Mouse (Mus musculus) cerebellum, adult 11-12 months (tissue): ENCODE measurements around the gene Gsdma3.
A peak's percentile ranks its signal among the peaks of the same experiment; 100 is the strongest.

ENCODE experiments used
- DNase-seq: peaks from one replicate; pipeline ENCODE4 v3.0.0; 2022

Gene Gsdma3

DNA sequence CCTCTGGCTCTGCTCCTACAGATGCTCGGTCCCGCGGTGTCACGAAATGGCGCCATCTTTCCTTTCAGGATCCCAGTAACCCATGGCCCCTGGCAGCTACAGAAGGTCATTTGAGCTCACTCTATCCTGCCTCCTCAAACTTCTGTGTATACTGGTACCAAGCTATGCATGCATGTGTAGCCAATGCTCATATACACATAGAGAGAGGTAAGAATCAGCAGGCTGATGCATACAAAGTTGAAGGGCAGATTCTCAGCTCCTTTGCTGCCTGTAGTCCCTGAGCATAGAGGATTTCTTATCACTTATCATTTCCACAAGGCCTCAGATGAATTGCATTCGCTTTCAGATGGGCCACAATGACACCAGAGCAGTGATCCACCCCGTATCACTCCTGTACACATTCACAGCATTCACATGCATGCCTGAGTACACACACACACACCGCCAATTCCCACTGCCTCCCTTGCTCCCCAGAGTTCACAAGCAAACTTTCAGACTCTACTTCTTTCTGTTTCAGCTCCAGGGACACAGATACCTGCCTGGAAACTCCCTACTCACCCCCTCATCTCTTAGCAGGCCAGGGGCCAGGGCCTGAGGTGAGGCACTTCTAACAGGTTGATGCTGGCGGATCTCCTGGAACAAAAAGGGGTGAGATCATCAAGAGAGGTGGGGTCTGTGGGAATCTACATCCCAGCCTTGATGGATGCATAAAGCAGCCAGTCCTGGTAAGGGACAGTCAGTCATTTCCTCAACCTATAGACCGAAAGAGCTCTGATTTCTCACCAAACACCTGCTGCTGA is at the start of gene Gsdma3, which contains the start of gene Gm12355:
Gene Gsdma3 (plus strand): TSS at position 750 of the 800 bp plus-strand sequence.
Gene Gm12355 (minus strand): TSS at position 51 of the 800 bp plus-strand sequence.
- DNase-seq: no peak

DNA sequence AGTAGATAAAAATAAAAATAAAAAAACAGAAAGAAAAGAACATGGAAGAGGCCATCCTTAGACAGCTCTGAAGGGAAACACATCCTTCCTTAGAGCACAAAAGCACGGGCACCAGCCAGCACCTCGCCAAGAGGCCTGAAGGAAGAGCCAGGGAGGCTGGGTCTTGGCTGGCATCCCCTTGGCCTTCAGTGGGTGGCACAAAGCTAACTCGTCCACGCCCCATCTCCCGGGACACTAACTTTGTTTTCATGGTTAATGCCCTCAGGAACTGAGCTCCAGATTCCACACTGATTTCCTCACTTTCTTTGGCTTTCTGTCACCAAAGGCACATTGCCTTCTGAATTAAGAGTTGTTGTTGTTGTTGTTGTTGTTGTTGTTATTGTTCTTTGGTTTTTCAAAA is 48.4 kb upstream of the Gsdma3 start:
- no peak for DNase-seq

DNA sequence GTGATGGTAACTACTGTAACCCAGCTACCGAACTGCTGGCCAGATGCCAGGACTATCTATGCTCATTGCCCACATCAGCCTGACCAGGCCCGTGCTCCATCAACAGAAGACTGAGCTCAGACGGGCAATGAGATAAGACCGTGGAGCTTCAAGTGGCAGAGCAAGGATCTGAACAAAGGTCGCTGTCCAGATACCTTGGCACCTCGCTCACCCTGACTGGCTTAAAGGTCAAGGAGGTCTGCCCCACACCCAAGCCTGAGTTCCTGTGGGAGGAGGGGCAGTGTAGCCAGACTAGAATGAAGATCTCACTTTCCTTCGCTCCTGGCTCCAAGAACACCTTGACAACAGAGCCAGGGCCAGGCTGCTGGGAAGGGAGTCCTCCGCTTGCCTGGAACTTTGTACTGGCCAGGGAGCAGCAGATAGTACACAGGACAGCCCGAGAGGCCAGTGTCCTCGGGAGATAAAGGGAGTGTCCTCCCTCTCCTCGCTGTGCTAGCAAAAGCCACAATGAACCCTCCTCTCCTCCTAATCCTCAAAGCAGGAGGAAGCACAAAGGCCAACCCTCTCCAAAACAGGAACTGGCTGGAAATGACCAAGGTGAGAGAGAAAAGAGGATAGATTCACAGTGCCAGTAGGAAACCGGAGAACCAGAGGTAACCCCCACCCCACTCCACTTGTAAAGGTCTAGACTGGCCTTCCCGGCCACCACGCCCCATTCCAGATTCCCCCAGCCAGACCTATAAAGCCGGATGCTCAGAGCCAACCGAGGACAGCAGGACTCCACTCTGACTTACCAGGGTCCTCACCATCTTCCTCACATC is 45.6 kb upstream of the Gsdma3 start:
- DNase-seq: no peak

DNA sequence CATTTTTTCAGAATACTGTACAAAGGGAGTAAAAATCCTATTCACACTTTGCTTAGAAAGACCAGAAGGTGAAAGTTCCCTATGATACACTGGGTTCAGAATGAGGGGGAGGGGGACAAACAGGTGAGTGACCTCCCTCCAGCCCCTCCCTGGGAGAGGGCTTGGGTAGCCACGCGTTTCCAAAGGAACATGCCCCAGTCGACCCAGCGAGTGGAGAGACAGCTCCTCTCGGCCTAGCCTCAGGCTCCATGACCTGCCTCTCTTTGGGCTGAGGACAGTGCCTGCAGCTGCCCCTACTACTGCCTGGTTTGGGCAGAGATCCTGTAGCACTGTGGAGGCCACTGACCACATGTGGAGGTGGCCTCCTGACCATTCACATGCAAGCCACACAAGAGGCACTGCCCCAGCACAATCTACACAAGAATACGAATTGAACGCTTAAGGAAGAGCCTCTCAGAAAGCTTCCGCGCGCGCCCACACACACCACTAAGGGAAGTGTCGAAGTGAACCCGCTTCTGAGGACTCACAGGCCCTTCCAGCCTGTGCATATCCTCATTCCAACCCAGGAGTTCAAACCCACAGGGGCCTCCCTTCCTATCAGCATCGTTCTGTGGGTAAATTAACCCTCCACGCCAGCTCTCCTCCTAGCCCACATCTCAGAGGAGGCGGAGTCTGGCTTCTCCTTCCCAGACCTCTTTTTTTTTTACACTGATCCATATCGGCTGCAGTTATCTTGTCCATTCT is 44.7 kb upstream of the Gsdma3 start:
- DNase-seq: no peak

DNA sequence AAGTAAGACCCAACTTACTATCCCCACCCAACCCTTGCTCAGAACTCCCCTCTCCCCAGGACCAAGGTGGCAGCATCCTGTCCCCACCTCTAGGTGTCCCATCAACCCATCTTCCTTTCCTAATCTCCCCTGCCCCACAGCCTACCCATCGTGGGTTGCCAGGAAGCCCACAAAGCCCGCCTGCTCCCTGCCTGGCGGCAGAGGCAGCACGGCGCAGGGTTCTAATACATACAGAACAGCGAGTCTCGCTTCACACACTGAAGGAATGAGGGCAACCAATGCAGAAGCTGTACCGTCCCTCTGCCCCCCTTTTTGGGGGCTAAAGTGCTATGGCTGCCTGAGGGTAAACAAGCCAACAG is 44.2 kb upstream of the Gsdma3 start:
- no peak for DNase-seq

DNA sequence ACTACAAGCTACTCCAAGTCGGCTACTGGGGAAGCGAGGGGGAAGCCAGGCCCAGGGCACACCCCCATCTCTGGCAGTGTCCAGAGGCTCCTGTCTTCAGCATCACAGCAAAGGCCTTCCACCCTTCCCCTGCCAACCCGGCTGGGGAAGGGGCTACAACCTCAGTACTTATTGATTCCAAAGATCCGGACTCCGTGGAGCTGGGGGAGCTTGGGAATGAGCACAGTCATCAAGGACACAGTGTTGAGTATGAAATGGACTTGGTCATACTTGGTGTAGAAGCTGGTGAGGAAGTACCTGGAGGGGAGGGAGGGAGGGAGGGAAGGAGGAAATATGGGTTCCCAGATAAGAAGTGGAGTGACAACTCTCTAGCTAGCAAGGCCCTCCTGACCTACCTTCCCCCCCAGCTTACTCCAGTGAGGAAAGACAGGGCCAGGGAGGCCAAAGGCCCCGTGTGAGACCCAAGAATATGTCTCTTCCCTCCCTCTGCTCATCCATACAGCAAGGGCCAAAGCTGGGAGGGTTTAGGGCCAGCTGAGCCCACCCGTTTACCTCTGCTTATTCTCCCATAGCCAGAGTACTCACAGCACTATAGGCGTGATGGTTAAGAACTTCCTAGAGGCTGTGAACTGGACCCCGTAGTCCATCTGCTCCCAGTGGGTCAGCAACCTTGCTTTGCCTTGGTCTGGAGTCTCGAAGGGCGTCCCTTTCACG is 43.5 kb upstream of the Gsdma3 start:
- no peak for DNase-seq

DNA sequence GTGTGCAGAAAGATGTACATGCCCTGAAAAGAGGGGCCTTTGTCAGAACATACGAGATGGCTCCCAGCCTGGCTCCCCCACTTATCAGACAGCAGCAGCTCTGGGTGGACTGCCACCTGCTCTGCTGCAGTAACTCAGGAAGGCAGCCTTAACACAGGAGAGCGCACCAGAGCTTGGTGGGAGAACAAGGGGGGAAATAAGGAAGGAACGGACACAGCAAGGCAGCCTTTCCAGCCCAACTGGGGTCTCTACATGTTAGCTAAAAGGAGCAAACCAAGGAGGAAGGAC is 43.0 kb upstream of the Gsdma3 start:
- no peak for DNase-seq

DNA sequence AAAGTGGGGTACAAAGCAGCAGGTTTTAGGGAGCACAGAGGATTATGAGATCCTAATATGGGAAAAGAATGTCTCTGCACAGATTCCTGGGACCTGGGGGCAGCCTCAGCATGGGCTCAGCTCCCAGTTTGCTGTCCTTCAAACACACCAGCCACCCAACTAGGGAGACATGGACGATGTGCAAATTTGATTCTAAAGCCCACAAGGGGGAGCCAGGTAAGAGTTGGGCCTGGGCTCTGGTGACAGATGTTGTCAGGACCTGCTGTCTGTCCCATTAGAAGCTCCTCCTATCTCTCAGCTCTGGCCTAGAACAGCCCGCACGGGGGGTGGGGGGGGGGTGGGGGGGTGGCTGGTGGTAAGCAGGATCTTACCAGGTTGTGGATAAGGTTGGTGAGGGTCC is 42.6 kb upstream of the Gsdma3 start:
- no peak for DNase-seq

DNA sequence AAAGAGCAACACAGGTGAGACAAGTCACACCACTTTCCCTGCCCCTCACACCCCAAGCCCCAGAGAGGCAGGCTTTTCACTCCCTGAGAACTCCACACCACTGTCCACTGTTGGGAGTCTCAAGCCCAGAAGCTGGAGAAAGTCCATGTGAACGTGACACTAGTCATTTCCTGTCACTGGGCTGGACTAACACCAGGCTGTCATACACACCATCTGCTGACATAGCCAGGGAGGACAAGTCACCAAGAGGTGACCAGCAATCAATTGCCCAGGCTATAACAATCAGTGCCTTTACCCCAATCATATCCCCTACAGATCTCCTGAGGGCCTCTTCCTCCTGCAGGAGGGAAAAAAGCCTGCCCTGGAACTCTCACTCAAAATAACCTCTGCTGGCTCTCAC is 42.0 kb upstream of the Gsdma3 start:
- DNase-seq: no peak

DNA sequence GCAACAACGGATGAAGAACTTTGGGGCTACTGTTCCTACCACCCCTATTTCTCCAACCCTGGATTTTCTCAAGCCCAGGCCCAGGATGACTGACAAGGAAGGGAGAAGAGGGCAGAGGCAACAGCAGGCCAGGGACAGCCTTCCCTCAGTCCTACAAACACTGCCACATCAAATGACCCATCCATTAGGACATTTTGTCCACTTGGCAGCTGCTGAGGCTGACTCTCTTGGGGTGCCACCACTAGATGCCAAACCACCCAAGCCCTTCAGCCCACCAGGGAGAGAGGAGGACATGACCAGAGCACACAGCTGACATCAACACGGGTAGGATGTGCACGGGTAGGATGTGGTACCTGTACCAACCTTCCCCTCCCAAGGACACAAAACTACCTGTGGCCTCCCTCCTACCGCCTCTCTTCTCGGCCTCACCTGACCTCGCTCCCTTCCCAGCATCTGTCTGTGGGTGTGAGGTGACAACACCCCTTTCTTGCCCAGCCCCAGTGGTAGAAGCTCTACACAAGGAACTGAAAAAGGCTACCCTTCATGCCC is 41.5 kb upstream of the Gsdma3 start:
- DNase-seq: no peak

DNA sequence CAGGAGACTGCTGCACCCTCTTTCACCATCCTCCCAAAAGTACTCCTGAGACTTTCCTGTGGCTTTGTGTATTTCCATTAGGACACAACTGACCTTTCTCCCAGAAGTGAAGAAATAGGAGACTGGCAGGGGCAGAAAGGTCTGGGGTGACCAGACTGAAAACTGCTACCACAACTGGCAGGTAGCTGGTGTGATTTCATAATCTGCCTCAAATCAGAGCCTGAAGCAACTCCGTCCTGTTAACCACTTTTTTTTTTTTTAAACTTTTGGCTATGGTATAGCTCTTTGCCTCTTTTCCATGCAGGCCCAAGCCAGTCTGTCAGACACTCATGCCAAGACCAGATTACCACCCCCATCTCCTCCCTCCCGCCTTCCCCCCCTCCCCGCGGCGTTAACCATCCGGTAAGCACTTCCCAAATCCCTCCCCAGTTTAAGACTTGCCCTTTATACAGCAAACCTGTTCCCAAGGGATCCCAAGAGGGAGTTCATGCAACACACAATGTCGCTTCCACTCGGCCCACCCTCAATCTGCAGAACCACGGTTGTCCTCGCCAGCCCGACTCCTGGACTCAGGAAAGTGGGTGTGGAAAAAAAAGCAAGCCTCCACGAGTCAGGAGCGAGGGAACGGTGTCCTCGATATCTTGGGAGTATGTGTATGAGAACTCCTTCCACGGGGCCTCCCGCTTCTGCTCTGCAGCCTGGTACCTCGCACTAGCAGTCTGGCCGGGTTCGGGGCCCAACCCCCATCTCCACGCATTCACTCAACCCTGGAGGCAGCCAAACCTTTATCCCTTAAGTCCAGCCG is 39.9 kb upstream of the Gsdma3 start:
- peak; percentile 55 for DNase-seq

DNA sequence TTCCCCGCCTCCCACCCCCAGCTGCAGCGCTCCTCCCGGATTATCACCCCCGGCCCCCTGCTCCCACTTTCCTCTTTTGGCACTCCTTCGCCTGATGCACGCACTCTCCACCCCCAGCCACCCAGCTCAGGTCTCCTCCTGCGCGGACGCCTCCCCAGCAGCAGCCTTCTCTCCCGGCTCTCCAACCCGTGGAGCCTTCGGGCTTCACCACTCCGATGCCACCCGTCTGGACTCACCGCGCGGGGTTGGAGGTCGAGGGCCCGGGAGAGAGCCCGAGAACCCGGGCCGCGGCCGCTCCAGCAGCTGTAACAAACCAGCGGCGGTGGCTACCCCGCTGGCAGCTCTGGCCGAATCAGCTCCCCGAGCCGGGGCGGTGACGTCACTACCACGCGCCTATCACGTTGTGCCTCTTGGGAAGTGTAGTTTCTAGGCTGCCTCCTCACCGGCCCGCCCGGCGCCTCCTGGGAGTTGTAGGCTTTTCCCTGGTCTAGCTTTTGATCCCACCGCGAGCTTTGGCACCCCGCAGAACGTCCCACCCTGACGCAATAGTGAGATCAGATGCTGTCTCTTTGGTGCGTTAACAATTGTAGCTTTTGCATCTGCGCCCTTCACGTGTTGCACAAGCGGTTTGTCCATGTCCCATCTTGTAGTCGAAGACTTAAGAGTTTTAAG is 39.1 kb upstream of the Gsdma3 start, which contains the start of gene Ormdl3:
Gene Ormdl3 (minus strand): TSS at position 477 of the 672 bp plus-strand sequence.
- peak; percentile 95 for DNase-seq

DNA sequence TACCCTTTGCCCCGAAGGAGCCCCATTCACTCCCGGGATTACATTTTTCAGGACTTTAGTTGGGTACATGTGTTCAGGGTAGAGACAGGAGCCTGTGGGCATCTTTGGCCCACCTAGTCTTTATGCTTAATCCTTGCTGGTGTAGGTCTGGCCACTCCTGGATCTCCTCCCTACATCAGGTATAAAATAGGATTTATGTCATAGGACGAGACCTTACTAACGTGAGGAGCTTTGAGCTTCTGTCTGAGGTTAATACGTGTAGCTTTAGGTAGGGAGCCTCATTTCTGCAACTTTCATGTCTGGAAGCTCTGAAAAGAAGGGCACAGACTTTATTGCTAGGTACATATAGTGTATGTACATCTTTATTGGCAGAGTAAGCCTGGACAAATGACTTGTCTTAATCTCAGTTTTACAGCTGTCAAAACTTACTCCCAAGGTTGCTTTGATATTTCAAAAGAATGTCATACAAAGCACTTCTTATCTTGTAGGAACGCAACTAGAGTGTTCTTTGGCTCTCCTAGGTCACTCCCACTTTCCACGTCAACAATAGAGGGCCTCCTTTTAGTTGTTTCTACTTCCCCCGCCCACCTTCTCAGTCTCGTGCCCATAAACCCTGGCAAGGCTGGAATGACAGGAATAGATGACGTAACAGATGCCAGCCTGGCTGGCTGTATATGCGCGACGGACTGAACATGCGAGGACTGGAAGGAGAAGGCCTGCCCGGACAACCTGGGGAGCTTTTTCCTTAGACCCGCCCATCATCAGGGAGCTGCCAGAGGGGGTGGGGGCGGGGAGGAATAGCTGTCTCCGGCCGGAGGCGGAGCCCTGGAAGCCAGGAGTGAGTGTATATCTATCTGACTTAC is 38.2 kb upstream of the Gsdma3 start:
- DNase-seq: peak; percentile 68

DNA sequence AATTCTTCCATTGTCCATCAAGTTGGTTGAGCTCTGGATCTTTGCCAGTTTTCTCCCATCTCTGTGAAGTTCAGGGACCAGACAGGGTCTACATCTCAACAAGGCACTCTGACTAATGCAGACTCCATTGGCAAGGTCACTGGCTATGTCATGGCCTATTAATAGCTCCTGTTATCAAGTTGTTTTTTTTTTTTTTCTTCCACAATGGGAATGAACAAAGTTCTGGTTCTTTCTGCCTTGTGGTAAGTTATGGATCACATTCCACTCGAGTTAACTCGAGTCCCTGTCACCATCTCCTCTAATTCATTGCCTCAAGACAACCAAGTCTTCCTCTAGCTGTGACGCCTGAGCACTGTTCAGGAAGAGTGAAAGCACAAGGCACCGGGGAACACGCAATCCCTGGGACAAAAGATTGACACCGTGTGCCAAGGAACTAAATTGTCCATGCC is 37.3 kb upstream of the Gsdma3 start:
- no peak for DNase-seq

DNA sequence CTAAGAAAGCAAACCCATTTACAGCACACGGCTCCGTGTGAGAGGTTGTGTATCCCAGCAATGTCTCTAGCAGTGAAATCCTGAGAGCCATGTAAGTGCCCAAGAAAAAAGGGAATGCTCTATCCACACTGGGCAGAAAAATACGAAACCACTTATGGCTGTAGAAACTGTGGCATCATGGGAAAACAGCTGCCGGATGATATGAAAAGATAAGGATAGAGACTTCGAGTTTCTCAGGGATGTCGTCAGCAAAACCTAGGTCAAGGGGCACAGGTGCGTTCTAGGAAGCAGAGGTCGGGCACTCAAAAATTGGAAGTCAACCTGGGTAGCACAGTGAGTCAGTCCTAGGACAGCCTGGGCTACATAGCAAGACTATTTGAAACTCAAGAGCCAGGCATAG is 36.9 kb upstream of the Gsdma3 start:
- no peak for DNase-seq

DNA sequence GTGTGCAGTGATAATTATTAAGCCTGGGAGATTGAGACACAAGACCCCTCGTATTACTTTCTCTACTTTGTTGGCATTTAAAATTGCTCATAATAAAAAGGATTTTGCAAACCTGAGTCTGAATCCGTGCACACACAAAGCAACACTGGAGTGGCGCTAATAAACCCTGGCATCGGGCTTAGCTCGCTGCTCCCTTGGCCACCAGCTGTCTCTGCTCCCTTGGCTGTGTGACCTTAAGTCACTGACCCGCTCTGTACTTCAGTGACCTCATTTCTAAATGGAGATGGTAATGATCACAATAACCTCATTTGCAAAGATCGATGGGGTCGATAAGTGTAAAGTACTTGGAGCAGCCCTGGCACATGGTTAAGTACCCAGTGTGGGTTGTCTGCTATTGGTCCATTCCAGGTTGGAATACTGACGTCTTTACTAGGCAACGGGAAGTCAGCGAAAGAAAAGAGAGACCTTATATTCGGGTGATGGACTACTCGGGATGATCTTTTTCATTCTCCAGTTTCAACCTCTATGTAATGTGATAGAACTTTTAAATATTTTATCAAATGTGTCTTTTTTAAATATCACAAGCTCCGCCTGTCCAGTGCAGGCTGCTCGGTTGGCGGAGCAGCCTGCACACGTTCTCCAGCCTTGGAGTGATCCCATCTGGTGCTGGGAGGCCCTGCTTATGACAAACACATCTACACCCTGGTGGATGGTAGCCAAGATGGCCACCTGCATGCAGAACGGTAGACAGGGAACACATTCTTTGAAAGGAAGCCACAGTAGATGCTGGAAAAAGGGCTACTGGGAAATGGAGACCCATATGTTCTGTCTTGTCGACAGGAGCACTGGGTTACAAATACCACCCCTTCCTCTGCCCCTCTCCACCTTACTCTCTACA is 35.4 kb upstream of the Gsdma3 start:
- DNase-seq: peak; percentile 60

DNA sequence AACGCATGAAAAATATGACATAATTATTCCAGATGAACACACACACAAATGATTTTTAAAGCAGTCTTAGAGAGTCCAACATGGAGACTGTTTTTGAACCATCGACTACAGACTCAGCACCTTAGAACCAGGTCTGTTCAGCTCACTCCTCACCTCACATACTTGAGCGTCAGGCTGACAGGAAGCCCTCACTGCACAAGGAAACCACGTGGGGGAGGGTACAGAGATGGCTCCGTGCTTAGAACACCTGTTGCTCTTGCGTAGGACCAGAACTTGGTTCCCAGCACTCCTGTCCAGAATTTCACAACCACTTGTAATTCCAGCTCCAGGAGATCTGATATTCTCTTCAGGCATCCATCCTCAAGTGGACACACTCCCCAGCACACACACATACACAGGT is 31.1 kb upstream of the Gsdma3 start:
- no peak for DNase-seq

DNA sequence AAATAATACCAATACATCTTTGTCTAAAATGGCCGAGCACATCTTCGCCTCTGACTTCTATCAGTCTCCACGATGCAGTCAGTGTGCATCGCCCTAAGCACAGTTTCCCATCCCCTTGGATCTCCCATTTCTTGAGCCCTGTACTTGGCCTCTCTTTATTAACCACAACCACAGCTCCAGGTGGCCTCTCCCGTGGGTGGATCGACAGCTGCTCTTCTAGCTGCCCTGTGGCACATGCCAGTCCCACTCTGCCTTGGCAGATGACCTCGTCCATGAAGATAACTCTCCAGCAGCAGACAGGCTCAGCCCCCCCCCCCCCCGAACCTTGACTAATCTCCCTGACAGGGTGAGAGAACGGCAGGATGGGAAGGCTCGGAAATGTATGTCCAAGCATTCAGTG is 30.7 kb upstream of the Gsdma3 start:
- no peak for DNase-seq

DNA sequence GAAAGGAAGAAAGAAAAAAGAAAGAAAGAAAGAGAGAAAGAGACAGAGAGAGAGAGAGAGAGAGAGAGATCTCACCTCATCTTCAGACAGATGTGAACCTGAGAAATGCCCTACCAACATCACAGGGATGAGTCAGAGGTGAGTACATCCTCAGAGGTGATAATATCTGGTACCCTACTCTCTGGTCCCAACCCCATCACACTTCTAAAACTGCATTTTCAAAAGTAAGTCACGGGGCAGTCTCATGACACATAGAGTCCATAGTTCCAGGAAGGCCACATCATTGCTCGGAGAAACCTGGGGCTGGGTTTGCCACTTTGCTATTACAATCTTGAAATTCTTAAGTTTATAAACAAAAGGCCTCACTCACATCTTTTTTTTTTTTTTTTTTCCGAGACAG is 30.2 kb upstream of the Gsdma3 start:
- no peak for DNase-seq
